Mouse (Mus musculus): ENCODE results near the gene Sars2. TPM values are rescaled to one million over a fixed set of nuclear protein-coding genes. Genes with fewer than 3 reads are reported as not detected.

Sars2 gene
- polyA plus RNA-seq, 1 experiment from 2014 or later = 16.3 TPM

DNA sequence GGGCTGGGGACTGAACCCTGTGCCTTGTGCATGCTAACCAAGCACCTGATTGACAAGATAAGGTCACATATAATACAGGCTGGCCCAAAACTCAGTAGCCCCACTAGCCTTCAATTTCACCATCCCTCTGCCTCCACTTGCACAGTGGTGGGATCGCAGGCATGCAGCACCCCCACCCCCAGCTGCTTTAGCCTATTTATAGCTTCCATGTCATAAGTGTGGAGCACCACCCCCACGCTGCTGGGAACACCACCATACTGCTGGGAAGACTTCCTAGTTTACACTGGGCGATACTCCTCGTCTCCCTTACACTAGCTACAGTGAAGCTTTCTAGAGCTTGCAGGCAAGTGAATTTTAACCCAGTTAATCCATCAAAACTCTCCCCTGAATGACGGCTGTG is 27.1 kb upstream of the Sars2 start:
- Histone ChIP-seq H3K36me3 (no peaks in the 10 kb centered on the region), H3K4me3 (replicated peaks) (no peak overlapping the region), H3K27ac (no peak overlapping the region), H3K9ac (no peak overlapping the region), H3K27me3 (peaks cover 13% of the 10 kb centered on the region; the same call in 1 of the 2 replicates), H3K4me2 (no peak overlapping the region), H3K4me1 (replicated peaks) (peaks cover 8% of the 10 kb centered on the region; the same call in 1 of the 2 replicates), H3K9me3 (replicated peaks) (no peaks in the 10 kb centered on the region)
- ATAC-seq (ENCODE audit: low read depth) (no peak), DNase-seq (no peak)
- WGBS (ENCODE audit: insufficient replicate concordance) = 59% methylated on average over 5 of the region's 5 CpGs

DNA sequence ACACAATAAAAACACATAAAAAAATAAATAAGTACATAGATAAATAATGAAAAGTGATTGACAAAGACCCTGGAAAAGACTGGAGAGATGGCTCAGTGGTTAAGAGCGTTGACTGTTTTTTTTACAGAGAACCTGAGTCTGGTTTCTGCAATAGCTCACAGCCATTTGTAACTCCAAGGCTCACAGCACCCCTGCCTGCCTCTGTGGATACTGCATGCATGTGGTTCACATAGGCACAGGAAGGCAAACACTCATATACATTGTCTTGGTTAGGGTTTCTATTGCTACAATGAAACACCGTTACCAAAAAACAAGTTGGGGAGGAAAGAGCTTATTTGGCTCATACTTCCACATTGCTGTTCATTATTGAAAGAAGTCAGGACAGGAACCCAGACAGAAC is 26.2 kb upstream of the Sars2 start:
- 76% methylated on average over 2 of the region's 2 CpGs for WGBS (ENCODE audit: insufficient replicate concordance)
- DNase-seq = no peak
- H3K27ac ChIP-seq = no peak overlapping the region

DNA sequence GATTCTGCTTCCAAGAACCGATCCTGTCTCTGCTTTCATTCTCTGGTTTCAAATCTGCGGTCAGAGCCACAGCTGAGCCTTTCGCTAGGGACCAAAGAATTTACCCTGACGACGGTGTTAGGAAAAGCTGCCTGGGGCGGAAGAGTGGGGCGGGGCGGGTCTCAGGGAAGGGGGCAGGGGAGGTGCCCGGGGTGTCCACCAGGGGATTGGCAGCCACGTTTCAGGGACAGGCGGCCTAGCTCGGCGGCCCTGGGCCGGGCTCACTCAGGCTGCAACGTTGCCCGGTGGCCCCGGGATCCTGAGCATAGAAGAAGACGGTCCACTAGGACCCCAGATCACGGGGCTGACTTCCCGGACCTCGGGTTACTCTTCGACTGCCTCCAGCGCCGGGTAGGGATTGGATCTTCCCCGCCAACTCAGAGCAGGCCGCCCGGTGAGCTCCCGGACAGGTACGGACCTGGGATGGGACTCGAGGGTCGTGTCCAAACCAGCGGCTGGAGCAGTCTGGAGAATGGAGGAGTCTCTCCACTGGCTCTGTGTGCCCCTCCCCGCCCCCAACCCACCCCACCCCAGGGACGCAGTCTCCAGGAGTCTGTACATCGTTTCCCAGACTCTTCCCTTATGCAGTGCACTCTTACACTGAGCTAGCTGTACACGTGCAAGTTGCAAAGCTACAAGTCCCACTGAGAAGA is 25.1 kb upstream of the Sars2 start, which contains the start of gene Fbxo17:
TSS of gene Fbxo17 (plus strand) at position 215 of the 692 bp plus-strand sequence.
- H3K4me3 ChIP-seq (replicated peaks) = peak within 1 kb of the TSS; percentile 51
- DNase-seq (no peak), ATAC-seq (ENCODE audit: low read depth) (peak; percentile 41; the same call in 1 of the 2 replicates)
- H3K9ac ChIP-seq = peak within 1 kb of the TSS; percentile 53
- H3K36me3 ChIP-seq = no peaks in the 10 kb centered on the region
- no peak within 1 kb of the TSS for H3K27ac ChIP-seq
- H3K27me3 ChIP-seq = peaks cover 13% of the 10 kb centered on the region; the same call in 1 of the 2 replicates
- peak within 1 kb of the TSS; percentile 65 for H3K4me2 ChIP-seq
- 6% methylated on average over 36 of the region's 36 CpGs for WGBS (ENCODE audit: insufficient replicate concordance)
- peaks cover 8% of the 10 kb centered on the region; the same call in 1 of the 2 replicates for H3K4me1 ChIP-seq (replicated peaks)
- H3K9me3 ChIP-seq (replicated peaks) = no peaks in the 10 kb centered on the region

More for the DNA sequence above, 26.2 kb upstream of the Sars2 start:
- no peaks in the 10 kb centered on the region for H3K36me3 ChIP-seq
- no peak overlapping the region for H3K4me3 ChIP-seq (replicated peaks)
- ATAC-seq (ENCODE audit: low read depth) = no peak
- no peak overlapping the region for H3K9ac ChIP-seq
- H3K4me2 ChIP-seq = no peak overlapping the region
- H3K4me1 ChIP-seq (replicated peaks) = peaks cover 8% of the 10 kb centered on the region; the same call in 1 of the 2 replicates
- peaks cover 13% of the 10 kb centered on the region; the same call in 1 of the 2 replicates for H3K27me3 ChIP-seq
- H3K9me3 ChIP-seq (replicated peaks) = no peaks in the 10 kb centered on the region

DNA sequence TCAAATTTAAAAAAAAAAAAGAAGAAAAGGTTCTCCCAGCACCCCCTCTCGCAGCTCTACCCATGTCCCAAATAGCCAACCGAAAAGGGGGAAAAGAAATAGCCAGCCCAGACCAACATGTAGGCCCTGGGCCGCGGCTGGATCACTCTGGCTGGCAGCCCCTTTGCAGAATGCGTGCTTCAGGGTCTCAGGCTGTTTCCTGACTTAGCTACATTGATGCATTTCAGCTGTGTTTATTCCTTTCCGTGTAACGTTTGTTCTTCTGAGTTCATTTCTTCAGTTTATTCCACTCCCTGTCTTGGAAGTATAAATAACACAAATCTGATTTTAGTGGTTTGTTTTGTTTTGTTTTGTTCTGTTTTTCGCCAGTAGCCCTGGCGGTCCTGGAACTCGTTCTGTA is 24.1 kb upstream of the Sars2 start:
- H3K27ac ChIP-seq = no peak overlapping the region
- no peak overlapping the region for H3K9ac ChIP-seq
- H3K4me2 ChIP-seq = no peak overlapping the region
- peaks cover 13% of the 10 kb centered on the region; the same call in 1 of the 2 replicates for H3K27me3 ChIP-seq
- H3K4me3 ChIP-seq (replicated peaks) = no peak overlapping the region
- DNase-seq (no peak), ATAC-seq (ENCODE audit: low read depth) (no peak)
- 71% methylated on average over 10 of the region's 10 CpGs for WGBS (ENCODE audit: insufficient replicate concordance)
- peaks cover 8% of the 10 kb centered on the region; the same call in 1 of the 2 replicates for H3K4me1 ChIP-seq (replicated peaks)
- no peaks in the 10 kb centered on the region for H3K36me3 ChIP-seq
- no peaks in the 10 kb centered on the region for H3K9me3 ChIP-seq (replicated peaks)

DNA sequence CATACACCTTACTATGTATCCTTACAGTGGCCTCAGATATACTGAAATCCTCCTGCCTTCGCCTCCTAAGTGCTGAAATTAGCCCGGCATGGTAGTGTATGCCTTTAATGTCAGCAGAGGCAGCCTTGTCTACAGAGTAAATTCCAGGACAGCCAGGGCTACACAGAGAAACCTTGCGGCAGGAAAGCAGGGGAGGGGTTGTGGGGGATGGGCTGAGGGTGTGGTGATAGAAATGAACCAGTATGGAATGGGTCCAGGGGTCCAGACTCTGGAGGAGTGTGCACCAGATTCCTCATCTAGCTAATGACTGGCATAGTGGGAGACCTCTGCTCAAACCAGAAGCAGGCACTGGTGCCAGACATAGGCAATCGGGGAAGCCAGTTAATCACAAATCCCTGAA is 22.6 kb upstream of the Sars2 start:
- WGBS (ENCODE audit: insufficient replicate concordance) = 49% methylated on average over 4 of the region's 4 CpGs
- H3K4me3 ChIP-seq (replicated peaks) = no peak overlapping the region
- H3K27ac ChIP-seq = no peak overlapping the region

DNA sequence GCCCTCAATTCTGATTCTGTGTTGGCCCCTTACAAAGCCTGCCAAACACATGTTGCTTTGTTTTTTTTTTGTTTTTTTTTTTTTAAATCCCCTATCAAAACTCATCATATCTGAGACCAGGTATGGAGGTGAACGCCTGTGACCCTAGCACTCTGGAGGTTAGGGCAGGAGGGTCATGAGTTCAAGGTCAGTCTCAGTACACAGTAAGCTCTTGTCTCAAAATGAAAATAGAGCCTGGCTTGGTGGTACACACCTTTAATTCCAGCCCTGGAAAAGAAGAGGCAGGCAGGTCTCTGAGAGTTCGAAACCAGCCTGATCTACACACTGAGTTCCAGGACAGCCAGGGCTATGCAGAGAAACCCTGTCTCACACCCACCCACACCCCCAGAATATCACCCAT is 22.1 kb upstream of the Sars2 start:
- ATAC-seq (ENCODE audit: low read depth) (no peak), DNase-seq (no peak)
- H3K36me3 ChIP-seq = no peaks in the 10 kb centered on the region
- no peaks in the 10 kb centered on the region for H3K9me3 ChIP-seq (replicated peaks)
- no peak overlapping the region for H3K4me3 ChIP-seq (replicated peaks)
- no peak overlapping the region for H3K4me2 ChIP-seq
- H3K27me3 ChIP-seq = peaks cover 13% of the 10 kb centered on the region; the same call in 1 of the 2 replicates
- 58% methylated on average over 2 of the region's 2 CpGs for WGBS (ENCODE audit: insufficient replicate concordance)
- H3K27ac ChIP-seq = no peak overlapping the region
- H3K9ac ChIP-seq = no peak overlapping the region
- H3K4me1 ChIP-seq (replicated peaks) = peaks cover 8% of the 10 kb centered on the region; the same call in 1 of the 2 replicates

More for the DNA sequence above, 22.6 kb upstream of the Sars2 start:
- DNase-seq = no peak
- Histone ChIP-seq H3K9ac (no peak overlapping the region), H3K9me3 (replicated peaks) (no peaks in the 10 kb centered on the region), H3K4me2 (no peak overlapping the region), H3K36me3 (no peaks in the 10 kb centered on the region), H3K4me1 (replicated peaks) (peaks cover 8% of the 10 kb centered on the region; the same call in 1 of the 2 replicates), H3K27me3 (peaks cover 13% of the 10 kb centered on the region; the same call in 1 of the 2 replicates)
- ATAC-seq (ENCODE audit: low read depth) = no peak

DNA sequence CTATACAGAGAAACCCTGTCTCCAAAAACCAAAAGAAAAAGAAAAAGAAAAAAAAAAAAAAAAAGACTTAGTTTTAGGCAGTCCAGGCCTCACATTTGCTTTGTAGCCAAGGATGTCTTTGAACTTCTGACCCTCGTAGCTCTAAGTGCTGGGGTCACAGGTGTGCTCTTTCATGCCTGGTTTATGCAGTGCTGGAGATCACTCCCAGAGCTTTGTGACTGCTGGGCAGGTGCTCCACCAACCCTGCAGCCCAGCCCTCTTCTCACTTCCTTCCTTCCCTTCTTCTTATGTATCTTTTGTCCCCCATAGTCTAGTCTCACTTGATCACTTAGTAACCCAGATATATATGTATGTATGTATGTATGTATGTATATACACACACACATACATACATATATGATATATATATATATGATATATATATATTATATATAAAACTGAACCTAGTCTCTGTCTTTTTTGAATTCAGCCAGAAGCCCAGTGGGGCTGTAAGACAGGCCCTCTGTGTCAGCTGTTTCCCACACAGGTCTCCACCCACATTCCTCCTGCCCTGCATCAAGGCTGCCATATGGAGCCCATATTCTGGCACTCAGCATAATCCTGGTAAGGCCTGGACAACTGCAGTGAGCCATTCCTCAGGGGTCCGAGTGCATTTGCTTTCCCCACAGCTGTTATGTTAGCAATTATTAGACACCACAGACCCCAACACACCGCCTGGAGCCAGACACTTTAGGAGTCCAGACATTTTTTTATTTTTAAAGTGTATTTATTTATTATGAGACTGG is 20.8 kb upstream of the Sars2 start:
- H3K27me3 ChIP-seq = peaks cover 10% of the 10 kb centered on the region; the same call in 1 of the 2 replicates
- ATAC-seq (ENCODE audit: low read depth) (no peak), DNase-seq (no peak)
- H3K4me1 ChIP-seq (replicated peaks) = peaks cover 8% of the 10 kb centered on the region; the same call in 1 of the 2 replicates
- H3K9me3 ChIP-seq (replicated peaks) = no peaks in the 10 kb centered on the region
- H3K27ac ChIP-seq = no peak overlapping the region
- H3K4me3 ChIP-seq (replicated peaks) = no peak overlapping the region
- H3K9ac ChIP-seq = no peak overlapping the region
- 63% methylated on average over 3 of the region's 3 CpGs for WGBS (ENCODE audit: insufficient replicate concordance)
- no peaks in the 10 kb centered on the region for H3K36me3 ChIP-seq
- H3K4me2 ChIP-seq = no peak overlapping the region

DNA sequence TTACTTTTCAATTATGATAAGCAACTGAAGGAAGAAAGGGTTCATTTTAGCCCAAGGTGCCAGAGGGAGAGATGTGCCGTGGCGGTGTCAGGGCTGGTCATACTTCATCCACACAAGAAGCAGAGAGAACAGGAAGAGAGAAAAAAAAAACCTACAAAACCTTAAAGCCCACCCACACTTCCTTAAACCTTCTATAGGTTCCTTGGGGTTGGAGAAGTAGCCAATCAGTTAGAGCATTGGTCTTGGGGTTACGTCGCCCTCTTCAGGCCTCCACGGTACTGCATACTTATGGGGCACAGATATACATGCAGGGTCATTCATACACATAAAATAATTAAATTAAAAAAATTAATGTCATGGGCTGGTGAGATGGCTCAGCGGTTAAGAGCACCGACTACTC is 19.7 kb upstream of the Sars2 start:
- DNase-seq (no peak), ATAC-seq (ENCODE audit: low read depth) (no peak)
- no peak overlapping the region for H3K27ac ChIP-seq
- H3K36me3 ChIP-seq = no peaks in the 10 kb centered on the region
- H3K4me2 ChIP-seq = no peak overlapping the region
- 80% methylated on average over 7 of the region's 7 CpGs for WGBS (ENCODE audit: insufficient replicate concordance)
- no peak overlapping the region for H3K9ac ChIP-seq
- H3K27me3 ChIP-seq = 0 out of 2 replicates have a peak, but pooled peaks cover 3% of the 10 kb centered on the region
- no peak overlapping the region for H3K4me3 ChIP-seq (replicated peaks)
- H3K9me3 ChIP-seq (replicated peaks) = no peaks in the 10 kb centered on the region
- H3K4me1 ChIP-seq (replicated peaks) = 0 out of 2 replicates have a peak, but pooled peaks cover 4% of the 10 kb centered on the region

DNA sequence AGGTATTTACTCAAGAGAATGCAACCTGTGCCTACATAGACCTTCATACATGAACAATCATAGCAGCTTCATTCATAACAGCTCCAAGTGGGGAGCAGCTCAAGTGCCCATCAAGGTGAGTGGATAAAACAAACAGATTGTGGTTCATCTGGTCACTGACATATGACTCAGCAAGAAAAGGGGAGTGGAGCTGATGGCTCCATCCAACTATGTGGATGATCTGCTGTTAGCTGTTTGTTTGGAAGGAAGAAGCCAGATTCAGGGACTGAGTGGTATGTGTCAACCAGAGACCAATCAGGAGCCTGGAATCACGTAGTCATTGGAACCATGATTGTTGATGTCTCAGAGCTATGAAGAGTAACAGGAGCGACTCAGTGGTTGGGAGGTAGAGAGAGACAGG is 17.2 kb upstream of the Sars2 start:
- no peaks in the 10 kb centered on the region for H3K36me3 ChIP-seq
- no peak overlapping the region for H3K4me3 ChIP-seq (replicated peaks)
- no peak for DNase-seq
- 73% methylated on average over 2 of the region's 2 CpGs for WGBS (ENCODE audit: insufficient replicate concordance)
- no peak overlapping the region for H3K4me2 ChIP-seq
- H3K9ac ChIP-seq = no peak overlapping the region
- H3K27me3 ChIP-seq = no peaks in the 10 kb centered on the region
- no peaks in the 10 kb centered on the region for H3K9me3 ChIP-seq (replicated peaks)
- no peaks in the 10 kb centered on the region for H3K4me1 ChIP-seq (replicated peaks)
- no peak for ATAC-seq (ENCODE audit: low read depth)
- no peak overlapping the region for H3K27ac ChIP-seq

DNA sequence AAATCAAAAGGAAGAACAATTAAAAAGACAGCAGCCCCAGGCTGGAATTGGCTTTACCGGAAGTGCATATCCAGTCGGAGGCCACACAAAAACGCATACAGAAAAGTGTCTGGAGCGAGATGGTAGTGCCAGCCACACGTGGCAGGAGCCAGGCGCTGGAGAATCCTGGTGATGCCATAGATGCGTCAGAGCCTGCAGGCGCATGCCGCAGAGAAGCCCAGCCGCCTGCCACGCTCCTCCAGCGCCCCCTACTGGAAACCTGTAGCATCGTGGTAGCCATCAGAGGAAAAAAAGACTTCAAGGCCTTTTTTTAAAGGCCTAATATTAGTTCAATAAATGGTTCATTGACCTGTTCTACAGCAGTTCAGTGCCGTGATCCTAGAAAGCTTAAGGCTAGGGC is 15.2 kb upstream of the Sars2 start:
- 9% methylated on average over 14 of the region's 14 CpGs for WGBS (ENCODE audit: insufficient replicate concordance)
- no peaks in the 10 kb centered on the region for H3K36me3 ChIP-seq
- no peak for ATAC-seq (ENCODE audit: low read depth)

DNA sequence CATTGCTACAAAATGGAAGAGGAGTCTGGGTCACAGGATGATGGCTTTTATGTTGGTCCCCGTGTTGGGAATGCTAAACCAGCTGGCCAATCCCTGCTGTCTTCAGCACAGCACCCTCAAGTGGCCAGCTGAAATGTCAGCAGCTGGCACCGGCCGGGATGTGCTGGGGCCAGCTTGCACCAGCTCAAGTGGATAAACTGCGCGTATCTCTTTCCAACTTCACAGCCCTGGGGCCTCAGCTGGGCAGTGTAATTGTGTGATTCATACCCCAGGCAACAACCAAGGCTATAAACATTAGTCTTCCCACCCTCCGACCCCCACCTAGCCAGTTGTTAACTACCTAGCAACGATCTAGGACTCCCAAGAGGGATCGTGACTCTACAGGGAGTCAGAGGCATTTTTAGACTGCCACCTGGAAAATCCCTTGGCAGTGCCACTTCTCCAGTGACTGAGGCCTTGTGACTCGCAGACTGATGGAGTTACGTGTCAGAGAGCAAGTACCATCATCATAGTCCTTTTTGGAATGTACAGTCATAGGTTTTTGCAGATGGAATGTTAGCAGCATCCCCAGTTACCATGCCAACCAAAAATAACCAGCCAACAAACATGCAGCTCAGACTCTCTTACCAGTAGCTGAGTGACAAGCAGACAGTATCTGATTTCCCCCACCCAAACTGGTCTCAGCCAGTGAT is 14.0 kb upstream of the Sars2 start:
- H3K27ac ChIP-seq = no peak overlapping the region
- 56% methylated on average over 10 of the region's 10 CpGs for WGBS (ENCODE audit: insufficient replicate concordance)
- H3K27me3 ChIP-seq = peaks cover 12% of the 10 kb centered on the region
- no peak overlapping the region for H3K4me3 ChIP-seq (replicated peaks)
- no peaks in the 10 kb centered on the region for H3K36me3 ChIP-seq
- H3K4me2 ChIP-seq = no peak overlapping the region
- DNase-seq (no peak), ATAC-seq (ENCODE audit: low read depth) (no peak)
- no peak overlapping the region for H3K9ac ChIP-seq
- H3K4me1 ChIP-seq (replicated peaks) = peaks cover 10% of the 10 kb centered on the region
- H3K9me3 ChIP-seq (replicated peaks) = 0 out of 2 replicates have a peak, but pooled peaks cover 4% of the 10 kb centered on the region

More for the DNA sequence above, 15.2 kb upstream of the Sars2 start:
- DNase-seq = peak; percentile 32
- Histone ChIP-seq H3K27ac (no peak overlapping the region), H3K9ac (no peak overlapping the region), H3K27me3 (peaks cover 1% of the 10 kb centered on the region), H3K4me2 (no peak overlapping the region), H3K4me1 (replicated peaks) (no peaks in the 10 kb centered on the region), H3K9me3 (replicated peaks) (0 out of 2 replicates have a peak, but pooled peaks cover 4% of the 10 kb centered on the region), H3K4me3 (replicated peaks) (no peak overlapping the region)
